Mouse (Mus musculus): ENCODE results near the gene Cyp2u1.

Gene Cyp2u1

DNA sequence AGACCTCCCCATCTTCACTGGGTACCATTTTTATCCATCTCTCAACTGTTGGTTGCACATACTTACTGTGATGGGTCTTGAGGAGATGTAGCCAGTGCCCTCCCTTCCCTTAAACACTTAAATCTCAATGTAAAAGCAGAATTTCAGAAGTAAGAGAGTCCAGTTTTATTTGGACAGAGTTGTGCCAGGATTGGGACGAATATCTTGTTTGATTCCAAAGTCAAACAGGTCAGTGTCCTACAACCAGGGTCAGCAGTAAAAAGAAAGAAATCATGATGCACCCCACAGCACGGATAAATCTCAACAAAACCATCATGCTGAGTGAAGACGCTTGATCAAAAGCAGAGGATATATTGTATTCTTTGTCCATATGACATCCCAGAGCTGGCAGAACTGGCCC is 4.8 kb upstream of the Cyp2u1 start:
- DNase-seq (ENCODE audit: extremely low spot score, low read depth, low spot score) = no peak

DNA sequence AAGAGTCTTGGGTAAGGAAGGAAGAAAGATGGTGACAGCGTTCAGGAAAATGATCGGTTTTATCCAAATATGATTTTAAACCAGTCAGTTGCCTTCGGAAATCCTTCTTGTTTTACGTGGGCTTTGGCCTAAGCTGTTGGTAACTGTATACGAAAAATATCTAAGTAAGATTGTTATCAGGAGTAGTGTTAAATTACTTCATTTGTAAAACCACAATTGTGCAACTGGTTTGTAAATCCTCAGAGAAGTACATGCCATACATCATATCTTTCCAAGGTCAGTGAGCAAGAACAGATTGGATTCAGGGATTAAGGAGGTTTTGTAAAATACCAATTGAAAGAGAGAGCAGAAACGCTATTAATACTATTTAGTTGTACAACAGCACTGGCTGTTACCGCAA is 3.2 kb upstream of the Cyp2u1 start:
- no peak for DNase-seq (ENCODE audit: extremely low spot score, low read depth, low spot score)

DNA sequence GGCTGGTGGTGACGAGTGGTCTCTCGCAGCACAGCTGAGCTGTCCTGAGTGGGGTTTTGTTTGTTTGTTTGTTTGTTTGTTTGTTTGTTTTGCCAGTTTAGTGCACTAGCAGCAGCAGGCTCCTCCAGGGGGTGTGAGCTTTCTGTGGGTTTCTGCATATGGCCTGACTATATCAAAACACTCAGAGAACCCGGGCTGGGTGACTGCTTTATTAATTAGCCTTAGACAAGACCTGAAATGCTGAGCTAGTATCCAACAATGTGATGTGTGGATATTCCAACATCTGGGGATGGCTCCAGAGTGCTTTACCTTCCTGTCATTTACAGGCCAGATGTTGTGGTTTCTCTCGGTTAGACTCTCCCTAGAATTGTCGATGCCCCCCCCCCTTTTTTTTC is 290 bp upstream of the Cyp2u1 start:
- DNase-seq (ENCODE audit: extremely low spot score, low read depth, low spot score) = no peak

DNA sequence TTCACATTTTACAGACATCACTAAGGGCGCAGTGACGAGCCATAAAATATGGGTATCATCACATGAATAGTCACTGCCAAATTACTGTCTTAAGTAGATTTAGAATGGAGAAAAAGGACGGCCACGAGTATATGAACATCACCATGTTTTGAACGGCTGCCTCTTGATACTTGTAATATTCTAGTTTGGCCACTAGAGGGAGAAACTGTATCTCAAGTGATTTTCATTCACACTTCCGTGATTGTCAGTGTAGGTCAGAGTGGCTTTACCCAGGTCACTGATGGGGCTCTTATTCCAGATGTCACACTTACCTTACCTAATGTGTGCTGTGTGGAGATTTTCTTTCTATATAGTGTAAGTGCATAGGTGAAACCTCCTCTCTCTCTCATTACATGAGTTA is 3.1 kb downstream of the Cyp2u1 start:
- DNase-seq (ENCODE audit: extremely low spot score, low read depth, low spot score) = peak; percentile 60

DNA sequence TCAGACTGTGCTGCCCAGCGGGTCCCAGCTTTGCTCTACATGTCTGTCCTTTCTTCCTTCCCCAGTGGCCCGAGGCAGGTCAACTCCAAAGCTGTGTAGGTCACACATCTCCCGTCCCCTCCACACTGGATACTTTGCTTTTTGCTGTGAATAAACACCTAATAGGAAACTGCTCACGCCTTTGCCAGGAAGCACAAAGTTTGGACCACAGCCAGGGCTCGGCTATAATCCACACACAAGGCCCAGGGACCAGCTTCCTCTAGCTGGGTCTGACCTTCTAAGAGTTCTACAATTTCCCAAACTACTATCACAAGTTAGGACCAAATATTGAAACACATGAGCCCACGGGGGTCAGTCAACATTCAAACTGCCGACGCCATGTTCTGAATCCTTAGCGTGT is 3.9 kb downstream of the Cyp2u1 start:
- DNase-seq (ENCODE audit: extremely low spot score, low read depth, low spot score) = no peak

DNA sequence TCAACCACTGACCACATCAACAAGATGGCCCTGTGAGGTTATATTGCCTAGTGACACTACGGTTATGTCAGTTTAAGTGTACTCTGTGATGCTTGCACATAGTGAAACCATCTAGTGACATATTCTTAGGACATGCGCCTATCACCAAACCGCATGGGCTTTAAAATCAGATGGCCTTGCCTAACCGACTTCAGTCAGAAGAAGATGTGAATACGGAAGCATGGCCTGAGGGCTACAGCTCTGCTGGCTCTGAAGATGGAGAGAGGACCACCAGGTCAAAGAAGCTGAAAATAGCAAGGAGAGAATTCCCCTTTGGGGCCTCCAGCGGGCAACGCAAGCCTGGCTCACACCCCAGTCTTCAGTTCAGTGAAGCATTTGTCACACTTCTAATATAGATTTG is 6.1 kb downstream of the Cyp2u1 start:
- DNase-seq (ENCODE audit: extremely low spot score, low read depth, low spot score) = no peak

DNA sequence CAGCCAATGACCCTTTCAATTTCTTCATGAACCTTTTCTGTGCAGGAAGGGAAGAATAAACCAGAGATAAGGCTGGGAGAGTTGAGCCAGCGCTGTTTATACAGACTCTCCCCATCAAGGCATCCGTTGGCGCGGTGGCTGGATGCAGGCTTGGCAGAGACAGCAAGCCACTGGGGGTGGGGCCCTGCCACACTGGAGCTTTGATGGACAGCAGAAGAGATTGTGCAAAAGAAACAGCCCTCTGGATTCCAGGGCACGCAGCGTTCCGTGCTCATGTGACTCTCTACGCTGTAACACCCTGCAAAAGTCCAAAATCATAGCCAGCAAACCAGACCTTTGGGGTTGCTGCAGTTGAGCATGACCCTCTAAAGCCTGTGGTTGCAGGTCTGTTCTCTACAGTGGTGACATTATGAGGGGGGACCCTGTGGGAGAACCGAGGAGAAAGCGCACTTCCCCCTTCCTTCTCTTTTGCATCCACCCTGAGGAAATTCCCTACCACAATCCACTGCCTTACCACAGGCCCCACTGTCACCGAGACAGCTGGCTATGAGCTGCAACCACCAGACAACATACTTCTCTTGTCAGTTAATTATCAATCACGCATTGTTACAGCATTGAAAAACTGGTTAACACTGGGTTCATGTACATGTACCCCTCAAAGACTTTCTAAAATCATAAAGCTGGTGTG is 7.4 kb downstream of the Cyp2u1 start:
- DNase-seq (ENCODE audit: extremely low spot score, low read depth, low spot score) = no peak

DNA sequence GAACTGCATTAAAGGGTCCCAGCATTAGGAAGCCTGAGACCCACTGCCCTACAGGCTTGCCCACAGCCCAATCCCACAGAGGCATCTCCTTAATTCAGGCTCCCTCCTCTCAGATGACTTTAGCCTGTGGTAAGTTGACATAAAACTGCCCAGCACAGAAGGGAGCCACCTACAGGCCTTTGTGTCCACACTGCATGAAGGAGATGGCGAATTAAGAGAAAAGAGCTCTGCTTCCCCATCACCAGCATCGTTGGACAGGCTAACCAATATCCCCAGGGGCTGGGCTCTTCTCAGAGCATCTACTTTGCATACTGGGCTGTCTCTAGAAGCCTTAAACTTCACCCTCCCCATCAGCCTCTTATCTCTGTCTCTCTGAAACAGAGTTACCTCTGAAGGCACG is 8.5 kb downstream of the Cyp2u1 start:
- DNase-seq (ENCODE audit: extremely low spot score, low read depth, low spot score) = no peak

DNA sequence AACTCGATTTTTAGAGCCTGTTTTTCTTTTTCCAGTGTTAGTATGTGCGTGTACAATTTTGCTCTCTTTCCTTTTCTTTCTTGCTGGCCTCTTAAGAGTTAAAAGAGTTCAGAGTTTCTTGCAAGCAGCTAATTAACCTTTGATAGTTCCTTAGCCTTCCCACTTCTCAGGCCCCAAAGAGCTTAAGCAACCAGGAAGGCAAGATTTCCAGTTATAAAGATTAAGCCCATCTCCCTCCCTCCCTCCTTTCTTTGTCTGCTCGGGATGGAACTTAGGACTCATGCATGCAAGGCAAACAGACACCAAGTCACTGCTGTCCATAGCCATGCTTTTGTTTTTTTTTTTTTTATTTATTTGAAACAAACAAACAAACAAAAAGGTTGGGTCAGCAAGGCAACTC is 10.1 kb downstream of the Cyp2u1 start:
- DNase-seq (ENCODE audit: extremely low spot score, low read depth, low spot score) = no peak

DNA sequence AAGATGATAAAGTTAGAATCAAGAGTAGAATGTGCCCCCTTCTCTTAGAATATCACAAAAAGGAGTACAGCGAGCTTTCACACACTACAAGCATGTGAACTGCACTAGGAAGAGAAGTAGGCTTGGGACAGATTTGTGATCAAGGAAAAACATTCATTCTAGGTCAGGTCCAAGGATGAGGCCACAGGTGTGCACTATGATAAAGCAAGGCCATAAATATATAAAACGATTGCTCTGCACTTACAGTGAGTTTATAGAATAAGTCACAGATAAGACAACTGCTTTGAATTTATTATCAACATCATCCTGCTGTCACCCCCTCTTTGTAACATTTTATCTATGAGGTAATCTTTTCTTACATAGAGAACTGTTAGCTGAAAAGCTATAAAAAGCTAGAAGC is 10.7 kb downstream of the Cyp2u1 start:
- DNase-seq (ENCODE audit: extremely low spot score, low read depth, low spot score) = no peak

DNA sequence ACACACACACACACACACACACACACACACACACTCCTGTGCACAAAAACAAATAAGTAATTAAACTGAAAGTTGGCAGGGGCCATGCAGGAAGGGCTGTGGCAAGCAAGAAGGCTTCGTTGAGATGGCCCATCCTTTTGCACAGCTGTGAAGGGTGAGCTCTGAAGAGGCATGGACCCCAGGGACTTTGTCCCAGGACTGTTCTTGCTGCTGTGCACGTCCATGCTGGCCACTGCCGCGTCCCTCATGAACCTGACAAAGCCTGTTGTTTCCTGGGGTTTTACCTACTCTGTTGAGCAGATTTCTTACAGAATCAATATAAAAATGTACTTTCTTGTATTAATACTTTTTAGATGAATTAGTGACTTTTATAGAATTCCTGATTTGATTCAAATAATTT is 11.1 kb downstream of the Cyp2u1 start:
- no peak for DNase-seq (ENCODE audit: extremely low spot score, low read depth, low spot score)

DNA sequence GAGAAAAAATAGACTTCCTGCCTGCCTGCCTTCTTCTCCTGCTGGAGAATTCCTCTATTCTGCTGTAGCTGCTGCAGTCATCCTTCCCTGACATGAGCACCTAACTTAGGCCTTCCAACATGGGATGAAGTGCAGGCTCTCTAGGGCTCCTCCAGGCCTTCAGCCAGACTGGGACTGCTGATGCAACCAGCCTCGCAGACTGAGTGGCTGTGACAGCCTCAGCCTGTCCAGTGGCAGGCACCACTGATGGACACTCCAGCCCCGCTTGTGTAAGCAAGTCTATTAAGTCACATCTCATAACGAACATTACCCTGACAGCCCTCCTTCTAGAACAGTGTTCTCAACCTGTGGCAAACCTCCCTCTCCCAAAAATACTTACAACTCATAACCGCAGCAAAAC is 28.9 kb downstream of the Cyp2u1 start:
- no peak for DNase-seq (ENCODE audit: extremely low spot score, low read depth, low spot score)

DNA sequence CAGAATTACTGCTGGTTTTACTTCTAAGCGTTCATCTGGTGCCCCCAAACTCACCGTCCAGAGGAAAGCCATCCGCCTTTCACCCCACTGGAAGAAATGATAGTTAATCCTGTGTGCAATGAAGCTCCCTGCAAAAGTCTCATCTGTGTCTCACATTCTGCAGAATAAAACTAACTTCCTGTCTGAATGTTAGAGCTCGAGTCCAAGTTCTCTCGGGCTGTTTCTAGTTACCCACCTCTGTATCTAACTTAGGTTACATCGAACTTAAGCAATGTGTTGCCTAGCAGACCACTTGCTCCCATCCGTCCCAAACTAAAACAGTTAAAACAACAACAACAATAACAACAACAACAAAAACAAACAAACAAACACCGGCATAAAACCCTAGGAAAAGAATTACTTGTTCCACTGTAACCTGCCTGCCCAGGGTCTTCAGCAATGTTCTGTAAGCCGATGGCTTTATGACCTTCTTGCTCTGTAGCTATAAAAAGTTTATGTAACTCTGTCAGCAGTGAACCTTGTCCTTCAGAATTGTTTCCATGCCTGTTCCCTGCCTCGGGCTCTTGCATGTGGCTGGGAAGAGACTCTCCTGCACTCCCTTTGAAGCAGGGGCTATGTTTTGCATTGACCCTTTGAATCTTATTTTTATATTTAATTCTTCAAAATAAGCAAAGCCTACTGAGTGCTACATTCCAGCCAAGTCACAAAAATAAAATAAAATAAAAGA is 30.5 kb downstream of the Cyp2u1 start:
- DNase-seq (ENCODE audit: extremely low spot score, low read depth, low spot score) = peak; percentile 14

DNA sequence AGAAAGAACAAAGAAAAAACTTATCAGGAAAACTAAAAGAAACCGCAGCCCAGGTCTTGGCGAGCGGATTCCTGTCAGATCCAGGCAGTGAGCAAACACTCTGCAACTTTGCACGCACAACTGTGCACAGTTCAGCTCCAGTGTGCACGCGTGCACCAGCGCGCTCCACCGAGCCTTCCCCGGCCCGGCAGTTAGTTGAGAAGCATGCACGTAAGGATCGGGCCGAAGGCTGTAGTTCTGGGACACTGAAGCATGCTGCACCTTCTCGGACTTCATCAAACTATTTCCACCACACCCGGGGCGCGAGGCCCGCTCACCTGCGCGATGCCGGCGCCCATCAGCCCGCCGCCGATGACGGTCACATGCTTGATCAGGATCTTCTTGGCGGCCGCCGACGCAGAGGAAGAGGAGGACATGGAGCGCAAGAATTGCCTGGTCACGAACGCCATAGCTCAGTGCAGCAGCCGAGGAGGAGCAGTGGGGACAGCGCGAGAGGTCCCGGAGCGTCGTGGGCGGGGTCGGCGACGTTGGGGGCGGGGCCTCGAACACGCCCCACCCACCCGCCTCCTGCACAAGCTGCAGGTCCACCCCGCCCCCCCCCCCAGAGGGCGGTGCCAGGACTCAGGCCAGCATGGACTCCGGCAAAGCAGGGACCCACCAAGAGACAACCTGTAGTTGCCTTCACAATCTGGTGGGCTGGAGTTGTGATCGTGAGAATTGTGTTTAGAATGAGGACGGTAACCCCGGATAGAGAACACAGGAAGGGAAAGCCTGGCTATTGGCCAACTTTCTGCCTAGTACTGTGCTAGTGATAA is 31.3 kb downstream of the Cyp2u1 start, which contains the start of gene Hadh:
Gene Hadh, minus strand, starts transcription at position 543 of the 815 bp plus-strand sequence.
- peak; percentile 42 for DNase-seq (ENCODE audit: extremely low spot score, low read depth, low spot score)

DNA sequence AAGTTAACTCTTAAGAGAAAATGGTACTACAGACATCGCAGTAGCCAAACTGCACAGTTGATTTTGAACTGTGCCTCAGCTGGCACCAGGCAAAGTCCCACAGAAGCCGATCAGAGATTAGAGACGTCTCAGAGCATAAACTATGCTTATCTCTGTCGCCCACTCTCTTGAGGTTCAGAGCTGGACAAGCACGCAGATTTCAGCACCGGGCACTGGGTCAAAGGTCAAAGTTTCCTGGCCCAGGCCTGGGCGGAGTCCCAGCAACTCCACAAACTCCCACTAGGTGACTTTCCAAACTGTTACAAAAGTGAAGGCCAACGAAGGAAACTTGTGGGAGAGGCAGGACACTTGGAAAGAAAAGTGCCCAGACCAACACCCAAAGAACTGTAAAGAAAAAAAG is 31.9 kb downstream of the Cyp2u1 start:
- DNase-seq (ENCODE audit: extremely low spot score, low read depth, low spot score) = peak; percentile 57

DNA sequence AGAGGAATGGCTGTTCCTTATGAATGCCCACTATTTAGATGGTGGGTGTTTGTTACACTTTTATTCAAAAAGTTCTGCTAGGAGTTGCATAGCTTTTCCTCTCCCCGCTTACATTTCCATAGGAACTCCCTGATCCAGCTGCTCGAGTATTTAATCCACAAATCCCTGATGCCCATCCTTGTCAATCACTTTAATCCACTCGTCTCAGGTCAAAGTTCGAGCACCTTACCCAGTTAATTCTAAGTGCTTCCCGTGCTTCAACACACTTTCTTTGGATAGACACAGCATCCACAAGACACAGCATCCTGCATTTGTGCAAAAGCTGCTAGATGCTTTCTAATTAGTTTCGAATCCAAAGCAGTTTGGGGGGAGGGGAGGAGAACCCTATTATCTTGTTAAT is 32.6 kb downstream of the Cyp2u1 start:
- no peak for DNase-seq (ENCODE audit: extremely low spot score, low read depth, low spot score)

DNA sequence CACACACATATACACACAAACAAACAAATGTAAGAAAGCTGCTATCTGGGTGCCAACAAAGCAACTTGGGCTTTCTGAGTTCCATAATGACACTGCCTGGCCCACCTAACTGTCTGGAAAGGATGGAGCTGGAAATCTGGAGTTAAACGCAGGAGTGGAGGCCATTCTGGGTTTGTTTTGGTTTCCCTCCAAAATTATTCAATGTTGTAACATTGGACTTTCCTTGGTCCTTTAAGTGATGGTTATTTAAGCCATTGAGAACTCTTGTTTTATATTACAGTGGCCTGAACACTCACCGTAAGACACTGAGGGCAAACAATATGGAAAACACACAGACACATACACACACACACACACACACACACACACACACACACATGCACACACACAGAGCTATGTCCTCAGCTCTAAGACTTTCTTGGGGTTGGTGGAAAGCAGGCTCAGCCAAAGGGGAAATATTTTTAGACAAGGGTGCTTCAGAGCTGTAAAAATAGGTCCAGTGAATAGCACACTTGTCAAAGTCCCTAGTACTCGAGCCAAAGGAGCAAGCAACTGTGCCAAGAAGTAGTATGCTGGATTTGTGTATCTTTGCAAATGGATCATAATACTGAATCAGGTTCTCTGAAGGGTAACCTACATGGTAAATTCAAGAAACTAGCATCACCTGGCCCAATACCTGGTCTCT is 36.5 kb downstream of the Cyp2u1 start:
- no peak for DNase-seq (ENCODE audit: extremely low spot score, low read depth, low spot score)

DNA sequence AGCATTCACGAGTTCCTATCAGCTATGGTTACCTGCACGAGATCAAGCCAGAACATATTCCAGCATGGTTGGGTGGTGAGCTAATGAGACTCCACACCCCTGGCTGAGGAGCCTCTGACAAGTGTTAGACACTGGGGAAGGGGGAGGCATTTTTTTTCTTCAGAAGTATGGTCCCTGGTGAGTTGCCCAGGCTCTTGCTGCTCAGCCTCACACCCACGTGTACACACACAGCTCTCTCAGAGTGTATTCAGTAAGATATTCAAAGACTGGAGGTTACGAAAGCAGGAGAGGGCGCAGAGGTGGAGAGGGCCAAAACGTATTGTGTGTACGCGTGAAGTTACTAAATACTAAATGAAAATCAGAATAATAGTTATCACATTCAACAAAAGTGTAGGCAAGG is 37.5 kb downstream of the Cyp2u1 start:
- no peak for DNase-seq (ENCODE audit: extremely low spot score, low read depth, low spot score)

DNA sequence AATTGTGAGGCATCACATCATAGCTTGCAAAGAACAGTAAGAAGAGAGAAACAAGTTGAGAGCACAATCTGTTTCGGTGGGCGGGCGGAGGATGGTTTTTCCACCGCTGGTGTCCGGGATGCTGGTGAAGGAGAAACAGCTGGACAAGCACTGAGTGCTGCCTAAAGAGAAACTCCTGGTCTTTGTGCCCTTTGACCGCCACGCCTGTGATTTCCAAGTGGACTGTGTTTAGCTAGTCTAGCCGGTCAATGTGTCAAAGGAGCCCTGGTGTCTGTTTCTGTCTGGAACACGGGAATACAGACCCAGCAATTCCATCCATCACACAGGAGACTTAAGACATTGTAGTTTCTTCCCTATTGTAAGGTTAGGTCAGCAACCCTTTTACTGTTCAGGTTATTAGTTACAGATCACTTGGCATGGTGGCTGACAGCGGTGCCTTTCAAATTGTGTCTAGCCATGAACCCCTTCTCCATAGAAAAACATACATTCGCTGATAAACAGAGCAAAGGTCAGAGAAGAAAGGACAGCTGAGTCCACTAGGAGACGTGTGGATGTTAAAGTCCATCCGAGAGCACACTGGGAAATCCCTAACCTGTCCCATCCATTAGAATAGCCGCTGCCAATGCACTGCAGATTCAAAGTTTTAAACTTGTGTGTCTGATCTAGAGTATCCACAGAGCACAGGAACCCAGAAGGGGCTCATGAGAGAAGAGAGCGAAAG is 39.1 kb downstream of the Cyp2u1 start:
- DNase-seq (ENCODE audit: extremely low spot score, low read depth, low spot score) = no peak

DNA sequence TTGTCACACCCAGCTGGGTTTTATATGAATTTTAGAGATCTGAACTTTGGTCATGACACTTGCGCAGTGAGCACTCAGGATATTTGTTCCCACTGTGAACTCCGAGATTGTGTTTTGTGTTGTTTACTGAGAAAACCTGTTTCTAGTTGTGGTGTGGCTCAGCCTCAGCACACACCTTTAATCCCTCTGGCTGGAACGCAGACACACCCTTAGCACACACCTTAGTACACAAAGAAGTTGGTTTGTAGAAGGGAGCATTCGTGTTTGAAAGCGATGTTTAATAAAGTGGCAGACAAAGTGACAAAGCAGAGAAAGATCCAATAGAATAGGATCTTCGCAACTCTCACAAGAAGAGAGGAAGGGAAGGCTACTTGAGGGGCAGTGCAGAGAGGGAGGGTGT is 42.6 kb downstream of the Cyp2u1 start:
- DNase-seq (ENCODE audit: extremely low spot score, low read depth, low spot score) = no peak
